ENCODE assay signal across 11 mouse cellular contexts in the genomic region with DNA sequence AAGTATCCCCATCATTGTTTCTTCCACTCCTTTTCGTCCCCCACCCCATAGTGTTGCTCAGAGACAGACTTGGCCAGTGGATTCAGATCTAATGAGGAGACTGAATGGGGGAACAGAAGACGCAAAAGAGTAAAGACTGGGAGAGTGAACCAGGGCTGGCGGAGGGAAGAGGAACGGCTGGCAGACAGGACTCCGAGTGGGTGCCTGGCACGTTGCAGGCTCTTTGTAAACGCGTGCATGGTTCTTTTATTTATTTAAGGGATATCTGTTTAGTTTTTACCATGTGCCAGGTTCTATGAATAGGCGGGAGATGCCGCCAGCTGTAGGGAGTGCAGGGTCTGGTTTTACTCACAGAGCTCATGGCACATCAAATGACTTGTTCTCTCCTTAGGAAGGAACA. TPM values are rescaled to one million over a fixed set of nuclear protein-coding genes. Genes with fewer than 3 reads are reported as not detected.
DNase-seq lines count a peak whose midpoint lies in the region; ATAC-seq and TF ChIP-seq lines count a peak whose summit lies in the region.
"Had no signal": no experiment of that assay in that cellular context is flagged by ENCODE, and none has a peak within 500 bp of the region (broad histone marks: within the 10 kb centered on the region; RNA-seq: fewer than 3 reads in every experiment).

No protein-coding gene starts in this region.

- H3K4me1 ChIP-seq in intestine, embryonic 14.5 days (replicated peaks; ENCODE audit: control insufficient read depth, insufficient read depth, low read length), result peaks cover 24% of the 10 kb centered on the region
- H3K4me1 ChIP-seq in intestine, postnatal 0 days (replicated peaks; ENCODE audit: control insufficient read depth, insufficient read depth, low read length), result no peaks in the 10 kb centered on the region
- peaks cover 42% of the 10 kb centered on the region for H3K4me1 ChIP-seq in embryonic facial prominence, embryonic 13.5 days
- peaks cover 37% of the 10 kb centered on the region for H3K4me1 ChIP-seq in limb, embryonic 14.5 days (ENCODE audit: control insufficient read depth, insufficient read depth, low read length)
- no peaks in the 10 kb centered on the region for H3K4me1 ChIP-seq in hindbrain, postnatal 0 days (ENCODE audit: insufficient read depth, low read length)
- H3K4me1 ChIP-seq: liver, embryonic 13.5 days had no signal

- H3K9me3 ChIP-seq in intestine, embryonic 14.5 days (ENCODE audit: control insufficient read depth, low read length), result no peaks in the 10 kb centered on the region
- H3K9me3 ChIP-seq in intestine, postnatal 0 days (ENCODE audit: control insufficient read depth), result no peaks in the 10 kb centered on the region
- H3K9me3 ChIP-seq in embryonic facial prominence, embryonic 13.5 days, result no peaks in the 10 kb centered on the region
- no peaks in the 10 kb centered on the region for H3K9me3 ChIP-seq in limb, embryonic 14.5 days (ENCODE audit: control insufficient read depth, low read length)
- H3K9me3 ChIP-seq in hindbrain, postnatal 0 days (ENCODE audit: low read length), result no peaks in the 10 kb centered on the region
- H3K9me3 ChIP-seq: liver, embryonic 13.5 days had no signal

- TF ChIP-seq CTCF in intestine, postnatal 0 days (IDR thresholded peaks at IDR 0.05; ENCODE audit: low read depth), result no peak
- TF ChIP-seq CTCF in hindbrain, postnatal 0 days (IDR thresholded peaks at IDR 0.05; ENCODE audit: low read depth), result no peak

- no peaks in the 10 kb centered on the region for H3K36me3 ChIP-seq in intestine, embryonic 14.5 days (ENCODE audit: control insufficient read depth, insufficient read depth, low read length)
- no peaks in the 10 kb centered on the region for H3K36me3 ChIP-seq in intestine, postnatal 0 days (ENCODE audit: control insufficient read depth, insufficient read depth)
- peaks cover 16% of the 10 kb centered on the region for H3K36me3 ChIP-seq in embryonic facial prominence, embryonic 13.5 days
- H3K36me3 ChIP-seq in limb, embryonic 14.5 days (ENCODE audit: control insufficient read depth, insufficient read depth, low read length), result peaks cover 37% of the 10 kb centered on the region
- no peaks in the 10 kb centered on the region for H3K36me3 ChIP-seq in hindbrain, postnatal 0 days (ENCODE audit: insufficient read depth, low read length)
- H3K36me3 ChIP-seq: liver, embryonic 13.5 days had no signal

- WGBS in intestine, embryonic 14.5 days, result 19% methylated on average over 10 of the region's 10 CpGs
- WGBS in intestine, postnatal 0 days, result 54% methylated on average over 10 of the region's 10 CpGs
- WGBS in embryonic facial prominence, embryonic 13.5 days, result 61% methylated on average over 10 of the region's 10 CpGs
- WGBS in limb, embryonic 14.5 days, result 43% methylated on average over 10 of the region's 10 CpGs
- 56% methylated on average over 10 of the region's 10 CpGs for WGBS in hindbrain, postnatal 0 days

- no peak for TF ChIP-seq POLR2A in limb, embryonic 14.5 days (IDR thresholded peaks at IDR 0.05; ENCODE audit: borderline replicate concordance, extremely low read depth, insufficient read depth, insufficient read length)

- no peaks in the 10 kb centered on the region for H3K27me3 ChIP-seq in intestine, embryonic 14.5 days (replicated peaks; ENCODE audit: control insufficient read depth, insufficient read depth, low read length)
- H3K27me3 ChIP-seq in intestine, postnatal 0 days (replicated peaks; ENCODE audit: control insufficient read depth, insufficient read depth, low read length), result no peaks in the 10 kb centered on the region
- no peaks in the 10 kb centered on the region for H3K27me3 ChIP-seq in embryonic facial prominence, embryonic 13.5 days
- no peaks in the 10 kb centered on the region for H3K27me3 ChIP-seq in limb, embryonic 14.5 days (ENCODE audit: control insufficient read depth, insufficient read depth, low read length)
- H3K27me3 ChIP-seq in hindbrain, postnatal 0 days (ENCODE audit: insufficient read depth, low read length), result peaks cover 4% of the 10 kb centered on the region; the same call in 1 of the 2 replicates
- H3K27me3 ChIP-seq: liver, embryonic 13.5 days had no signal

- peak overlapping the region; percentile 0; the same call in 1 of the 2 replicates for H3K4me2 ChIP-seq in intestine, embryonic 14.5 days (ENCODE audit: low read length)
- no peak overlapping the region for H3K4me2 ChIP-seq in intestine, postnatal 0 days (replicated peaks; ENCODE audit: low read depth)
- H3K4me2 ChIP-seq in embryonic facial prominence, embryonic 13.5 days, result no peak overlapping the region
- H3K4me2 ChIP-seq in limb, embryonic 14.5 days (replicated peaks; ENCODE audit: low read depth, low read length, severe bottlenecking), result peak overlapping the region; percentile 0; the same call in 1 of the 2 replicates
- H3K4me2 ChIP-seq in hindbrain, postnatal 0 days (ENCODE audit: low read depth, low read length), result no peak overlapping the region
- H3K4me2 ChIP-seq: liver, embryonic 13.5 days had no signal

- no peak; the same call in 1 of the 2 replicates for ATAC-seq in intestine, embryonic 14.5 days (replicated peaks; ENCODE audit: low FRiP score, low TSS enrichment, low read depth)
- no peak for ATAC-seq in intestine, postnatal 0 days
- no peak for ATAC-seq in embryonic facial prominence, embryonic 13.5 days (ENCODE audit: insufficient number of reproducible peaks, insufficient read depth, low FRiP score, low TSS enrichment, low read depth)
- 0 out of 2 replicates have a peak, but pooled peaks have one; percentile 42 for ATAC-seq in limb, embryonic 14.5 days (ENCODE audit: low FRiP score, low read depth)
- no peak for ATAC-seq in hindbrain, postnatal 0 days

- H3K4me3 ChIP-seq in intestine, embryonic 14.5 days (ENCODE audit: low read depth, low read length), result no peak overlapping the region
- no peak overlapping the region for H3K4me3 ChIP-seq in intestine, postnatal 0 days (ENCODE audit: low read depth, low read length)
- no peak overlapping the region for H3K4me3 ChIP-seq in embryonic facial prominence, embryonic 13.5 days
- no peak overlapping the region for H3K4me3 ChIP-seq in limb, embryonic 14.5 days (replicated peaks; ENCODE audit: low read length)
- H3K4me3 ChIP-seq in hindbrain, postnatal 0 days (ENCODE audit: low read length), result no peak overlapping the region
- H3K4me3 ChIP-seq: liver, embryonic 13.5 days had no signal

- H3K9ac ChIP-seq in intestine, embryonic 14.5 days (ENCODE audit: low read length), result no peak overlapping the region
- H3K9ac ChIP-seq in intestine, postnatal 0 days (ENCODE audit: low read depth, low read length), result no peak overlapping the region
- no peak overlapping the region for H3K9ac ChIP-seq in embryonic facial prominence, embryonic 13.5 days
- 0 out of 2 replicates have a peak overlapping the region, but pooled peaks have one; percentile 0 for H3K9ac ChIP-seq in limb, embryonic 14.5 days (ENCODE audit: low read depth, low read length, severe bottlenecking)
- no peak overlapping the region for H3K9ac ChIP-seq in hindbrain, postnatal 0 days (replicated peaks; ENCODE audit: low read length)
- H3K9ac ChIP-seq: liver, embryonic 13.5 days had no signal

- DNase-seq in intestine, embryonic 14.5 days (ENCODE audit: low spot score), result peak; percentile 60
- DNase-seq in Muller cell, postnatal 12 days (ENCODE audit: inconsistent ontology term), result peak; percentile 64
- no peak for DNase-seq in limb, embryonic 14.5 days (ENCODE audit: low spot score)
- no peak for DNase-seq in ovary, postnatal 10 days (ENCODE audit: low spot score)
- no peak for DNase-seq in hindbrain, postnatal 0 days (ENCODE audit: low spot score)
- DNase-seq: gastrocnemius, postnatal 36 days; liver, embryonic 13.5 days; midbrain, embryonic 14.5 days; thymus, postnatal 4 days had no signal

- H3K27ac ChIP-seq in intestine, embryonic 14.5 days (ENCODE audit: low read depth), result peak overlapping the region; percentile 59; the same call in 1 of the 2 replicates
- no peak overlapping the region for H3K27ac ChIP-seq in intestine, postnatal 0 days (ENCODE audit: low read depth, low read length)
- H3K27ac ChIP-seq in embryonic facial prominence, embryonic 13.5 days, result peak overlapping the region; percentile 8; the same call in 1 of the 2 replicates
- no peak overlapping the region for H3K27ac ChIP-seq in limb, embryonic 14.5 days (replicated peaks; ENCODE audit: low read depth, low read length)
- H3K27ac ChIP-seq in hindbrain, postnatal 0 days, result no peak overlapping the region
- H3K27ac ChIP-seq: liver, embryonic 13.5 days had no signal

RNA-seq across cellular contexts. Expression of a gene that starts 8.5 kb away (rescaled TPM):
- polyA plus RNA-seq in intestine, embryonic 14.5 days (2014; fragmentation: Nextera tagmentation; extraction: Ambion mirVana), result 29.8 and 38.0 TPM in 2 replicates
- 8.1 and 8.5 TPM in 2 replicates for polyA plus RNA-seq in intestine, postnatal 0 days (2015; fragmentation: Nextera tagmentation; extraction: Ambion mirVana)
- polyA plus RNA-seq in embryonic facial prominence, embryonic 13.5 days (2015; fragmentation: Nextera tagmentation; extraction: Ambion mirVana), result 41.3 and 44.8 TPM in 2 replicates
- 82.5 and 83.3 TPM in 2 replicates for polyA plus RNA-seq in limb, embryonic 14.5 days (2012; rRNA removed)
- 104 and 119 TPM in 2 replicates for polyA plus RNA-seq in limb, embryonic 14.5 days (2014; fragmentation: Nextera tagmentation; extraction: Ambion mirVana)
- 5.0 and 6.6 TPM in 2 replicates for total RNA-seq in hindbrain, postnatal 0 days (2014; rRNA removed)
- polyA plus RNA-seq in hindbrain, postnatal 0 days (2015; fragmentation: Nextera tagmentation; extraction: Ambion mirVana), result 1.4 and 1.7 TPM in 2 replicates

Comparison
In these comparisons a context has a peak if more than half of its experiments do, and no peak if none do; other contexts are left out.
1. H3K27ac ChIP-seq: peak in intestine, embryonic 14.5 days (single experiment) and embryonic facial prominence, embryonic 13.5 days (single experiment); none in intestine, postnatal 0 days (single experiment), limb, embryonic 14.5 days (single experiment) and hindbrain, postnatal 0 days (single experiment).
2. H3K4me2 ChIP-seq: peak in intestine, embryonic 14.5 days (single experiment) and limb, embryonic 14.5 days (single experiment); none in intestine, postnatal 0 days (single experiment), embryonic facial prominence, embryonic 13.5 days (single experiment) and hindbrain, postnatal 0 days (single experiment).
3. DNase-seq: peak in intestine, embryonic 14.5 days (single experiment) and Muller cell, postnatal 12 days (single experiment); none in limb, embryonic 14.5 days (single experiment), ovary, postnatal 10 days (single experiment) and hindbrain, postnatal 0 days (single experiment).